Mouse (Mus musculus) cerebellum, adult (tissue): ENCODE measurements around the gene Lcat.

Source experiments
- ATAC-seq: cut with Nextera tagmentation; 2 replicates; pipeline ENCODE4 v1.9.2; 2017; ENCODE audit warnings: mild to moderate bottlenecking, moderate library complexity, mixed read lengths; ENCODE audit not compliant: insufficient number of reproducible peaks, low FRiP score, low TSS enrichment

Lcat gene

GRCm38 (mm10) chr8:105892432-105892831 lies 50.8 kb downstream of the Lcat start:
- ATAC-seq = no peak

- ATAC-seq = no peak
Measured at GRCm38 (mm10) chr8:105890870-105891269, 52.3 kb downstream of the Lcat start.

- ATAC-seq = no peak
Measured at GRCm38 (mm10) chr8:105889756-105890465, 53.3 kb downstream of the Lcat start.
